Mouse (Mus musculus) v-Abl transformed pro-B cells (cell line): ENCODE data around the gene Arvcf.

Experiments used
- in situ Hi-C, 2 experiments: fragments of 400-800 bp; cut with MboI; formaldehyde crosslinking; loops; one replicate each; pipeline ENCODE4 v1.15.1; 2025; ENCODE audit not compliant: unreplicated experiment in 2 of 2

Arvcf gene

DNA sequence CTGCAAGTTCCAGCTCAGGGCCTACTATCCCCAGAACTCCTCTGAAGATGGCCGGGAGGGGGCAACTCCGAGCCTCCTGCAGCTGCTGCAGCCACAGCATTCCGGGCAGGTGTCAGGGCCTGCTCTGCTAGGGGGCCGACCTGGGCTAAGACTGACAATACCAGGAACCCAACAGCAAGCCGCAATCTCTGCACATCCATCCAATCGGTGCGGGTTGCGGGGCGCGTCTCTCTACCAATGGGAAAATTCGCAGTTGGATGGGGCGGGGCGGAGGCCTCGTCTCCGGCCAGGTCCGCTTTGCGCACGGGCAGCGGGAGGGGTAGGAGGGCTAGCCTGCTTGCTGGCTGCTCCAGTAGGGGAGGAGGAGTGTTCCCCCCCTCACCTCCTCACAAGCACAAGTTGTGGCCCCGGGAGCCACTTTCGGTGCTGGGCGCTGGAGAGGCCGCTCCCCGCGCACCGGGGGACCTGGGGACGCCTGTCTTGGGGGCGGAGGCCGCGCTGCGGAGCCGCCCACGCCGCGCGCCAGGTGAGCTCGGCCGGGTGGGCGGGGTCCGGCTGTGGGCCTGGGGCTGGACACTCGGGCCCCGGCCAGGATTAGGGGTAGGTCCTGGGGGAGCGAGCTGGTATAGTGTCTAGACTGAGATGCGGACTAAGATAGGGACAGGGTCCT lies at the start of gene Arvcf, which contains the start of gene Tango2:
TSS of gene Arvcf (plus strand) at position 252 of the 670 bp plus-strand sequence.
TSS of gene Tango2 (minus strand) at position 173 of the 670 bp plus-strand sequence.
- in situ Hi-C loops: no loop called here

DNA sequence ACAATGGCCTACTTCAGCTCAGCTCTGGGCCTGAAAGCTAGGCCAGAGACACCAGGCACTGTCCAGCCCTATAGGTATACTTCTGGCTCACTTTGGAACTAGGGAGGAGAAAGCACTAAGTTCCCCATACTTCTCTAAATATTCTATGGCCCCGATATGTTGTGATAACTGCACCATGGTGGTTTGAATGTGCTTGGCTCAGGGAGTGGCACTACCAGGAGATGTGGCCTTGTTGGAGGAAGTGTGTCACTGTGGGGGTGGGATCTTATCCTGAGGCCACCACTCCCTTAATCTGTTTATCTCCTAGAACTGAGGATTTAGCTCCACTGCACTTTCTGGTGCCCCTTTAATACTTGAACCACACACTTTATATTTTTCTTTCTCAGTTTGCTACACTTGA lies 39.8 kb upstream of the Arvcf start:
- in situ Hi-C loops: no loop called here

DNA sequence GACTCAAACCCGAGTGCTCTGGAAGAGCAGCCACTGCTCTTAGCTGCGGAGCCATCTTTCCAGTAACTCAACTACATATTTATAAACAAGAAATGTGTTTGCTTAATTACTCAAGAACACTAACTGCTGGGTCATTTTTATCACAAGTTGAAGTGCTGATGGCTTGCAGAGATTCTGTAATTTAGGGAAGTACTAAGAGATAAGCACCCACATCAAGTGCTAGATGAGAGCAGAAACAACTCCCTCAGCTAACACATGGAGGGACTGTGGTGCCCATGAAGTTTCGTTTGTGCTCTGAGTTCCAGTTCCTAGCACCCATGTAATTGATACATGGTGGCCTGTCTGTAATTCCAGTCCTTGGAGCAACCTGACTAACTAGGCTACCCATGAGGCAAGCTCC lies 29.0 kb upstream of the Arvcf start:
- in situ Hi-C loops: no loop called here

DNA sequence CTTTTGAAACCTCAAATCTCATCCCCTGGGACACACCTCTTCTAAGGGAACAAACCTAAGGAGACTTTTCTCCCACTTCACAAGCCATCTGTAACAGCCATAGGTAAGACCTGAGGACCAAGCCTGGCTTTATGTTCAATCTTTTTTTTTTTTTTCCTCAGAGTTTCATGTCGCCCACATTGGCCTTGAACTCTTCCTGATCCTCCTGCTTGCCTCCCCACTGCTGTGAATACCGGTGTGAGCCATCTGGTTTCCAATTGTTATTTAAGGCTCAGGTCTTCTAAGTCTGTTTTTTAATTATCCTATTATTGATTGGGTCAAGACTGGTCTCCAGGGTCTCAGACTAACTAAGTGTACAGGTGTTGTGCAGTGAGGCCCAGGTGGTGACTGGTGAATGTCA lies 26.5 kb upstream of the Arvcf start:
- in situ Hi-C loops: no loop called here

DNA sequence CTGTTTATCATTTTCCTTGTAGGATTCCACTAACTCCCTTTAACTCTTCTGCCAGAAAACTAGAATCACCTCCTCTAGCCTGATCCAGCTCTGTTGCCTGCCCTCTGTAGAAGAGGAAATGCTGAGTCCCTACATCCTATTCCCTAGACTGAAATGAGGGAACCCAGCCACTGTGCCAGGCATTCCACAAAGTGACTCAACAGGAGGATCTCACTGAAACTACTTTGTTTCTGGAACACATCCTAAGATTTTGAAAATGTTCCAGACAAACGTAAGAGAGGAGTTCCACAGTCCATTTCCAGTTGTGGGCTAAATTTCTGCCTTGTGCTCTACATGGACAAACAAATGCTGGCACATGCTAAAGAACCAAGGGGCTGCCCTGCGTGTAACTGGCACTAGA lies 24.5 kb upstream of the Arvcf start:
- in situ Hi-C loops: no loop called here

DNA sequence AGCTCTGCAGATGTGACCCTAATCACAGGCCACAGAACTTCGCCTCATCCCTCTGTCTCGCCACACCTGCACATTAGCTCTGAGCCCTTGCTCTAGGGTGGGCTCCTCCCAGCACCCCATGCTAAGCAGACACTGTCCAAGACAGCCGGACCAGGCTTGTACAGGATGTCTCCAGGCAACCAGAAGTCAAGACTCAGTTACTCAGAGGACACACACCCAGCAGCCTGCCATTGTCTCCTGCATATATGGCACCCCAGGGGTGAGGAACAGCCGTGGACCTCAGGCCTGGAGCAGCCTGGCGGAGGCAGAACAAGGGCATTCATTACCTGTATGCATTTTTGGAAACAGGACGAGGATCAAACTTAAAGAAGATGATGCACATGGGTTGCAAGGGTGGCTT lies 24.0 kb upstream of the Arvcf start:
- in situ Hi-C loops: no loop called here

DNA sequence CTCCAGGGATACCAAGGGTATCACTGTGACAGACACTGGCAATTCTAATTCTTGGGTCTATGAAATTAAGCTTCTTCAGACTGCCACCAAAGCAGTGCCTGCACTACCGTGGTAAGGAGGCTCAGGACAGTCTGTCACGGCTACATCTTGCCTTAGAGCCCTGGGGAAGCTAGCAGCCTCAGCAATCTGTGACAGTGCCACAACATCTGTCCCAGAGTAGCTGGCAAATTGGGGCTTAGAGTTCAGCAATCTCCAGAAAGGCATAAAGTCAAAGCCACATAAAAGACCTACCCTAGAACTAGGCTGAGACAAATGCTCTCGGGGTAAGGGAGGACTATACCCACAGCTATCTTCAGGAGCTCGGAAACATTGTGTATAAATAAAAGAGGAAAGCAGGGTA lies 22.2 kb upstream of the Arvcf start:
- in situ Hi-C loops: no loop called here

DNA sequence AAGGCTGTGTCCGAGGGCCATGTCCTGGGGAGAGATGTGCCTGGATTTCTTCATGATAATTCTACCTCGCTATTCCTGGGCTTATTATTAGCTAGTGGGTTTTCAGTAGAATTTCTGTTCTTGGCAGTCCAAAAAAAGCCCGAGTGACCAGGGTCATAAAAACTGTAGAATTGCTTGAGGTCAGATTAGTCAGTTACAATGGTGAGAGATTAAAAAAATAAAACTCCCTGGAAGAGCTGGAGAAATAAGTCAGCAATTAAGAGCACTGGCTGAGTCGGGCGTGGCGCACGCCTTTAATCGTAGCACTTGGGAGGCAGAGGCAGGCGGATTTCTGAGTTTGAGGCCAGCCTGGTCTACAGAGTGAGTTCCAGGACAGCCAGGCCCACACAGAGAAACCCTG lies 20.0 kb upstream of the Arvcf start:
- in situ Hi-C loops: no loop called here

DNA sequence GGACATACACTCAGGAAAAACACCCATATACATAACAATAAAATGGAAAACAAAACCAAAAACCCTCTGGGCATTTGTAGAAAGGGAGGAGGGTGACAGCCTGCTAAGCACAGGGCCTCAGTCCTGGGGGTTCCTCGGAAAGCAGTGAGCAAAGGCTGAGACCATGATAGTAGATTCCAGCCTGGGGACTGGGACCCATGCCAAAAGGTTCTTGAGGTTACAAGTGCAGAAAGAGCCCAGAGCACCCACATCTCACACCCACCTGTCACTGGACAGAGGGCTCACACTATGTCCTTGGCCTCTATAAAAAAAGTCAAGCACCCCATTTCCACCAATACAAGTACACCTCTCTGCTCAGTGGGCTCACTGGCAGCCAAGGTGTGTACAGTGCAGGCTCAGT lies 19.5 kb upstream of the Arvcf start:
- in situ Hi-C loops: no loop called here

DNA sequence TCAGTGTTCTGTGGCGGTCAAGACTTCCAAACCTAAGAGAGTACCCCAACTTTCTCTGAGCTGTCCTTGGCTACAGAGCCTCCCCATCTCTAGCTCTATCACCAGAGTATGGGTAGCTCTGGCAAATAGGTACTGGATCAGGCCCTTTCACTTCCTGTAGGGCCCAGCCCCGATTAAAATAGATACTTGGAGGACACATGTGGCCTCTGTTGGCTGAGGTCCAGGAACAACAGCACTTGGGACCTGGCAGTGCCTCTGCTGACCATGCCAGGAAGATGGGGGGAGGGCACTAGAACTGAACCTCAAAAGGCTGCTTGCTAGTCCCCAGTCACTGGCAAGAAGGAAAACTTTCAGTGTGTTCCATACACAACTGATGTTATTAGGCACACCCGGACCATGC lies 14.0 kb upstream of the Arvcf start:
- in situ Hi-C loops: no loop called here

DNA sequence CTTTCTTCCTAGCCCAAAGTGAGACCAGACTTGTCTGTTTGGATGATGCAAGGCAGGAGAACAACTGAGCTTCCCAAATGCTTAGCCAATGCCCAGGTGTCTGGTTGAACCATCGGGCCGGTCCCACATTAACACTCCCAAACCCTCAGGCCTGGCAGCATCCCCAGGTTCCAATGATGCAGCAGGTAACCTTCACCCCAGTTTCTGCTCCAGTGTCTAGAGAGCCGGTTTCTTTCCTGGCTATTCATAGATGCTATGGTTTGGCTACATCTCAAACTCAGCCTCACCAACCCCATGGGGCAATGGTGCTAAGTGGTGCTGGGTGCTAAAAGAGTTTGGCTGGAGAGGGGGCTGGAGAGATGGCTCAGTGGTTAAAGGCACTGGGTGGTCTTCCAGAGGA lies 12.0 kb upstream of the Arvcf start:
- in situ Hi-C loops: no loop called here

DNA sequence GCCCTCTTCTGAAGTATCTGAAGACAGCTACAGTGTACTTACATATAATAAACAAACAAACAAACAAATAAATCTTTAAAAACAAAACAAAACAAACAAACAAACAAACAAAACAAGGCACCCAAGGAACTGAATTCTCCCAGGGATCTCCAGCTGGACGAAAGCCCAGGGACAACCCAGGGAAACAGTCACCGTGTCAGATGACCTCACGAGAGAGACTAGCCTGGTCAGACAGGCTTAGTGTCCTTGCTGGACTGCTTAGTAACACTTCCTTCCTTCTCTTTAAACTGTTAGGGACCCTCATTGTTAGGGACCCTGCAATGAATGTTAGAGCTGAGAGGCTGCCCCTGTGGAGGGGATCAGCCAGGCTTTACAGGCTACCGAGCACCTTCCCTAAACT lies 10.7 kb upstream of the Arvcf start:
- in situ Hi-C loops: no loop called here

DNA sequence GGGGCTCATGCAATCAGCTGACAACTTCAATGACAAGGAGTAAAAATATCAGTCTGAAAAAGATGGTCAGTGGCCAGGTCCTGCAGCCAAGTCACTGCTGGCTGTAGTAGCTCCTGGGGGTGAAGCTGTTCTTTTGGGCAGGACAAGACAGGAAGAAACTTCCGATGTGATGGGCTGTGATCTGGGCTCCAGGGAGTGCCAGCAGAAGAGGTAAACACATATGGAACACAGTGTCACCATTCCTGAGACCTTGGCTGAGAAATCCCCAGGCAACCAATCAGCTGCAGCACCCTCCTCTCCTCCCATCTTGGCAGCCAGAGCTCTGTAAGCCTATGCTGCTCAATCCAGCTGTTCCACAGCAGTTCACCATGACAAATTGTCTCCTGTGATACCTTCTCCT lies 8.1 kb upstream of the Arvcf start:
- in situ Hi-C loops: loop anchor here in 1 of 2 experiments (5.0 kb wide), 1 partner anchor 272 kb away; no protein-coding TSS in a partner anchor

DNA sequence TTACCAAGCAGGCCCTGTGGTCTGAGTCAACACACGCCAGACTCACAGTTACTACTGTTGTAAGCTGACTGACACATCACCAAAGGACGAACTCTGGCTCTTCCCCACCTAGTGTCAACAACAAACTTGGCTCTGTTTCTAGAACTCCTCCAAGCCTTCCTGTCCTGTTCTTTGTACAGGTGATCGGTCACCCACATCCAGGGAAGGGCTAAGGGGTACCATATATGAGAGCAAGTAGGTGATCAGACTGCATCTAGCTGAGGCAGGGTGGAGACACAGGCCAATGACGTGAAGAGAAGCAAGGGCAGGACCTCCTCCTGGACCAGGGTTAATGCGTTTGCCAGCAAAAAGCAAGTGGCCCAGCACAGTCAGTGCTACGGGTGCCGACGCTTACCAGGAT lies 6.4 kb upstream of the Arvcf start:
- in situ Hi-C loops: loop anchor here in 1 of 2 experiments (5.0 kb wide), 1 partner anchor 271 kb away; no protein-coding TSS in a partner anchor

DNA sequence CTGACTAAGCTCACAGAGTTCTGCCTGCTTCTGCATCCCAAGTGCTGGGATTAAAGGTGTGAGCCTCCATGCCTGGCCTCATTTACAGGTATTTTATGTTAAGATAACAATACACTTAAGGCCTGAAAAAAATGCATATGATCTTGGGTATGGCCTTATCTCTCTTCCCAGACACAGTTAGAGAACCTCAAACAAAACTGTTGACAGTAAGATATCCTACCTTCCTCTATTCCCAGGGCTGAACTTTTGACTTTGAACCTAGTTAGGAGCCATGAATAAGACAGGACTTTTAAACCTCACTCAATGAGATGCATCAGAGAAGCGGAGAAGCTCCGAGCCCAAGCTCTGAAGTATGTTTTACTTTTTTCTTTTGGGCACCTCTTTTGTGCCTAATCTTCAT lies 5.9 kb upstream of the Arvcf start:
- in situ Hi-C loops: loop anchor here in 1 of 2 experiments (5.0 kb wide), 1 partner anchor 270 kb away; no protein-coding TSS in a partner anchor

DNA sequence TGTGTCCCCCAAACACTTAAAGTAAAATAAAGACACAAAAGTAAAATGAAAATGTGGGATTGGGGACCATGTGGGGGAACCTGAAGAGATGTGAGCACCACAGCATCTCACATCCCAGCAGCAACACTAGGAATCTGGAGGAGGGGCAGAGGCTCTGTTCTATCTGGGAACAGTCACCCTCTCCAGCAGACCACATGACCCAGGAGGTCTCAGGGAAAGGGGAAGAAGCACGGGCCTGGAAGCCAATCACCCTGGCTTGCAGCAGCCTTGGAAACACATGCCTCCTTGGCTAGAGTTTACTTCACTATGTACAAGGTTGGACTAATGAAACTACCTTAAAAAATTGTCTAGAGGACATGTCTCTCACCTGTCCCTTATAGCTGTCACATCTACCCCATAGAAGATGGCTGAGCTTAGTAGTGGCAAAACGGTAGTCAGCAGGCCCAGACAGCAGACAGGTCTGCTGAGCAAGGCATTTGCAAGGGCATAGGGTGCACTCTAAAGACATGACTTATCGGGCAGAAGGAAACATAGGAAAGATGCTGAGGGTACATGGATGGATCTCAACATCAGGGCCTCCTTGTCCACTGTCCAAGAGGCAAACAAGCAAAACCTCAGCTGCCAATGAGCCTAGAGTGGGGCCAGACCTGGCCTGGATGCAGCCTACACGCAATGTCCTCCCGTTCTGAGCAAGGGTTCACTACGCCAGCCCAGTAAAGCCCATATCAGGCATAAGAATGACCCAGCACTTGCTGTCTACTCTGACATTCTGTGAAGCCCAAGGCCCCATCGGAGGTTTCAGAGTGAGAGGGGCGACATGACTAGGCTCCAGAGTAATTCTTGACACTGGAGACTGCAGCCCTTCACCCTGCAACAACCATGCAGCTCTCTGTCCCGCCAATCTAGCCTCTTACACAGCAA lies 5.1 kb upstream of the Arvcf start:
- in situ Hi-C loops: loop anchor here in 1 of 2 experiments (5.0 kb wide), 1 partner anchor 269 kb away; no protein-coding TSS in a partner anchor

DNA sequence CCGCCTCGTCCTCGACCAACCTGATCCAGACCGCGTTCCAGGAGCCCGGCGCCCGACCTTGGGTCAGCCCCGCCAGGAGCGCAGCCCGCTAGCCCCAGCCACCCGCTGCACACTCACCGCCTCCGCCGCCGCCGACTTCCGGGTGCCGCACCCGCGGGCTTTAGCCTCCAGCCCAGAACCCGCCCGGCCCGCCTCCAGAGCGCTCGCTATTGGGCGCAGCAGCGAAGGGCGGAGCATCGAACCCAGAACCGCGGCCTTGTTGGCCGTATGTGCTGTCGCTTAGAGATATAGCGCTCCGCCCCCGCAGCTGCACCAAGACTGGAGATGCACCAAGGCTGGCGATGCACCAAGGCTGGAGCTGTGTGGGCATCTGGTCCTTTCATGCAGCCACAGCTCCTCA lies 4.2 kb upstream of the Arvcf start:
- in situ Hi-C loops: loop anchor here in 1 of 2 experiments (5.0 kb wide), 1 partner anchor 269 kb away; no protein-coding TSS in a partner anchor

DNA sequence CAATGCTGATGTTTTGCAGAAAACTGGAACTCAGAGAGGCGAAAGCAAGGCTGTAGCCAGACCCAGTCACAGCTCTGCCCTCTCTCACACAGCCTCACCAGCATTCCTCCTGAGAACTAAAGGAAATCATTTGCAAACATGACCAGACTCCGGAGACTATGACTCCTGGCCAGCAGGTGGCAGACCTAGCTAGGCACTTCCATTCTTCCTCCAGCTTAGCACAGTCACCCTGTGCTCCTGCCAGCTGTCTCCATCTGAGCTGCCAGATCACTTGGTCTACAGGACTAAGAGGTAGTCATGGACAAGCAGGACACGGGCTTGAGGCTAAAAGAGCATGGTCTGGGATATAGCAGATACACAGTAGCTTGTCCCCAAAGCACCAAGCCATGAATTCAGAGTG lies 2.7 kb upstream of the Arvcf start:
- in situ Hi-C loops: no loop called here

DNA sequence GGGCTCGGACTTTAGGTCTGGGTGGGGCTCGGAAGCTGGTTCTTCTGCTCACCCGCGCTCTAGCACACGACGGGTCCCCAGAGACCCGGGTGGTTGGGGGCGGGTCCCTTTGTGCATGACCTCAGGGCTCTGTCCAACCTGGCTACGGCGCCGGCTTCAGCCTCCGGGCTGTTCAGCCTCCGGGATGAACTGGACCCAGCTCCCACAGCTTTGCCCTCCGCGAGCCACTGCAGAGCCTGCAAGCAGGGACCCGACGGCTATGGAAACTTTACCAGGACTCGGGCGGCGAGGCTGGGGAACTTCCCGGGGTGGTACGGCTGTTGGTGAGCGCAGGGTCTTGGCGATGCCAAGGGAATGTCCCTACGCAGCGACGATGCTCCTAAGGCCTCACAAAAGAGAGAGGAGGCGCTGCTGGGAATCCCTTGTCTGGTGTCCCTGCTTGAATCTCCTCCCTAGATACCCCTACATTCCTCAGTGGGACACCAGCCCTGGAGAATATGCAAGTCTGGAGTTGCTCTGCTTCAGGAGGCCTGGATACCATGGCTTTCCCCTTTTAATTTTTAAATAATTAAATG lies 706 bp downstream of the Arvcf start:
- in situ Hi-C loops: no loop called here

DNA sequence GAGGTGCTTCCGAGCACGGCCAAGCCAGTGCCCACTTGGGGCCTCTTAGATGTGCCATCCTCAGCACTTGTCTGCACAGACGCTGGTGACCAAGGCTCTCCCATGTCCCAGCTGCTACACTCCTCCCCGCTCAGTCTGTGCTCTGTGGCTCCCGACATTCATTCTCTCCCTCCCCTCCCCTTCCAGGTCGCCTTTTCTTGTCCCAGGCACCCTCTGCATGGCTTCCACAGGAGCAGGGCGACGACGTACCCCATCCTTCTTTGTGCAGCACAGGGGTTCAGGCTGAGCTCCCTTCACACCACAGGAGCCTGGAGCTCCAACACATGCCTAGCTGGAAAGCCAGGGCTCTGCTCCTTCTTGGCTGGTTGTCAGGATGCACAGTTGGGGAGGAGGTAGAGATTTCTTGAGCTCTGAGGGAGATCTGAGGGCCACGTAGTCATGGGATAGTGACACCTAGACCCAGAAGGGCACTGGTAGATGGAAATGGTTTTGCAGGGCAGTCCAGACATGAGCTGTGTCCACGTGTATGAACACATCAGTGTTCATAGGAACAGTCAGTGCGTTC lies 1.9 kb downstream of the Arvcf start:
- in situ Hi-C loops: loop anchor here (5.0 to 10.0 kb wide), 2 partner anchors 55 to 262 kb away; no protein-coding TSS in a partner anchor
